Mouse (Mus musculus) C2C12 (cell line): ENCODE measurements around the gene Abhd13. TPM values are rescaled to one million over a fixed set of nuclear protein-coding genes. Genes with fewer than 3 reads are reported as not detected.

ENCODE experiments used
- H3K27me3 ChIP-seq: one replicate; pipeline ENCODE4 v1.6.1; 2011; ENCODE audit not compliant: control insufficient read depth, insufficient read depth, insufficient read length
- H3K36me3 ChIP-seq: one replicate; pipeline ENCODE4 v1.6.1; 2011; ENCODE audit not compliant: control insufficient read depth, insufficient read depth
- H3K4me3 ChIP-seq: one replicate; pipeline ENCODE4 v1.5.1; 2011; ENCODE audit warnings: mild to moderate bottlenecking, control low read depth; ENCODE audit not compliant: poor library complexity, insufficient read depth, severe bottlenecking
- H3K79me2 ChIP-seq: one replicate; pipeline ENCODE4 v1.6.1; 2011; ENCODE audit not compliant: control insufficient read depth, insufficient read depth
- H3K79me3 ChIP-seq: one replicate; pipeline ENCODE4 v1.6.1; 2011; ENCODE audit warnings: low read depth, control low read depth
- H3ac ChIP-seq: one replicate; pipeline ENCODE3; 2011; ENCODE audit warnings: low read depth; ENCODE audit not compliant: control insufficient read depth, insufficient read length
- CEBPB ChIP-seq: IDR thresholded peaks from one replicate; pipeline ENCODE4 v1.6.1; 2011; ENCODE audit warnings: low read depth, mild to moderate bottlenecking, control low read depth, moderate library complexity
- CTCF ChIP-seq: IDR thresholded peaks from one replicate; pipeline ENCODE4 v1.5.1; 2011; ENCODE audit not compliant: control insufficient read depth, insufficient read depth, insufficient read length
- FOSL1 ChIP-seq: IDR thresholded peaks from one replicate; pipeline ENCODE4 v1.8.0; 2011; ENCODE audit warnings: mild to moderate bottlenecking, low read length; ENCODE audit not compliant: poor library complexity, insufficient read depth, severe bottlenecking
- MAX ChIP-seq: IDR thresholded peaks from one replicate; pipeline ENCODE4 v1.6.1; 2011; ENCODE audit warnings: mild to moderate bottlenecking, control low read depth
- MYOD1 ChIP-seq: IDR thresholded peaks from one replicate; pipeline ENCODE4 v1.6.1; 2011; ENCODE audit warnings: low read depth; ENCODE audit not compliant: control insufficient read depth, insufficient read length
- MYOG ChIP-seq: IDR thresholded peaks from one replicate; pipeline ENCODE4 v1.6.1; 2011; ENCODE audit not compliant: control insufficient read depth, insufficient read length; ENCODE audit errors: extremely low read depth
- USF1 ChIP-seq: IDR thresholded peaks from one replicate; pipeline ENCODE4 v1.6.1; 2011; ENCODE audit warnings: low read depth, mild to moderate bottlenecking, control low read depth, moderate library complexity
- polyA plus RNA-seq: library from polyadenylated mRNA; unstranded; fragments of >200 nt; fragmentation: generic; extraction: Trizol; gene quantifications from one replicate; pipeline ENCODE4 v1.2.1, GENCODE M21; 2012; ENCODE audit warnings: missing spikeins

Abhd13 gene
- polyA plus RNA-seq, 1 experiment: 6.4 TPM

GRCm38 (mm10) chr8:9949134-9949890 lies 28.2 kb upstream of the Abhd13 start:
- no peak overlapping the region for H3ac ChIP-seq
- no peaks in the 10 kb centered on the region for H3K79me3 ChIP-seq
- H3K4me3 ChIP-seq: no peak overlapping the region
- TF ChIP-seq MAX: no peak
- TF ChIP-seq USF1: no peak
- no peak for TF ChIP-seq FOSL1
- no peak for TF ChIP-seq CTCF
- no peak for TF ChIP-seq MYOD1
- no peak for TF ChIP-seq MYOG
- no peak for TF ChIP-seq CEBPB
- no peaks in the 10 kb centered on the region for H3K27me3 ChIP-seq
- H3K79me2 ChIP-seq: no peaks in the 10 kb centered on the region
- H3K36me3 ChIP-seq: no peaks in the 10 kb centered on the region

GRCm38 (mm10) chr8:9958338-9958737 lies 19.2 kb upstream of the Abhd13 start:
- Histone ChIP-seq H3K79me2 (no peaks in the 10 kb centered on the region), H3K79me3 (no peaks in the 10 kb centered on the region), H3K27me3 (no peaks in the 10 kb centered on the region), H3K4me3 (no peak overlapping the region), H3ac (no peak overlapping the region), H3K36me3 (no peaks in the 10 kb centered on the region)
- TF ChIP-seq MYOD1: no peak
- TF ChIP-seq FOSL1: no peak
- no peak for TF ChIP-seq USF1
- no peak for TF ChIP-seq MAX

DNA sequence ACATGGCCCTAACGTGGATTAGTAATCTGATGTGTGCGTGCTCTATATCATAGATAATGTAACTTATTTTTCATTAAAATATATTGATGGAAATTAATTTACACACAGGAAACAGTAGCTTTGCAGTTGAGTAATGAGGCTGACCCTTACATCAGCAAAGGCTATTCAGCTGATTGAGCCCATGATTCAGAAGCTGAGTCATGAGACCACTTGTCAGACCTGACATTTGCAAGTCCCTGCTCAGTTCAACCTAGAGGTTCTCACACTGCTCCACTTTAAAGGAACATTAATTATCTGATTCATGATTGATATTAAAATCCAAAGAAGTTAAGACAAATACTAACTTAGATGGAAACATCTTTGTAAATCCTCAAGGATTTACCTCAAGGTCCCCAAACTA lies 17.6 kb upstream of the Abhd13 start:
- TF ChIP-seq CEBPB (no peak), MYOG (no peak), USF1 (no peak), MAX (no peak), CTCF (no peak), FOSL1 (no peak), MYOD1 (no peak)
- H3K27me3 ChIP-seq: no peaks in the 10 kb centered on the region
- no peak overlapping the region for H3K4me3 ChIP-seq
- H3K79me2 ChIP-seq: no peaks in the 10 kb centered on the region
- no peak overlapping the region for H3ac ChIP-seq
- H3K36me3 ChIP-seq: no peaks in the 10 kb centered on the region
- no peaks in the 10 kb centered on the region for H3K79me3 ChIP-seq

GRCm38 (mm10) chr8:9971866-9972265 lies 5.6 kb upstream of the Abhd13 start:
- H3K36me3 ChIP-seq: peaks cover 12% of the 10 kb centered on the region
- no peaks in the 10 kb centered on the region for H3K27me3 ChIP-seq
- H3K4me3 ChIP-seq: no peak overlapping the region
- H3K79me3 ChIP-seq: peaks cover 4% of the 10 kb centered on the region
- TF ChIP-seq CTCF: no peak
- peaks cover 15% of the 10 kb centered on the region for H3K79me2 ChIP-seq
- no peak overlapping the region for H3ac ChIP-seq

DNA sequence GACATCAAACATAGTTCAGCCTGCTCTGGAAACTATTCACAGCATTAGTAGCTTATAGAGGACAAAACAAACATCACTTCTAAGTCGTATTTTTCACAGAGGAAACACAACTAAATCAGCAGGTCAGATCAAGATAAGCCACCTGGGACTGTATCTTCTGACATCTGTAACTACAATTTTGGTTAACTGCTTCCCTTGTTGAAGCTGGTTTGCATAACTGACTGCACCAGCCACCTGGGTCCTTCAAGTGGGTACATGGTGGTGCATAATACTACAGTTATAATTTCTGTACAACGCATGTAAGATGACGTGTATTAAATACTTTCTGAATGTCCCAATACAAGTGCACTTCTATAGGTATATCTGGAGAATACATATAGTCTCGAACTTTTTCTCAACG lies 2.2 kb upstream of the Abhd13 start:
- Histone ChIP-seq H3K36me3 (peaks cover 12% of the 10 kb centered on the region), H3K4me3 (peak overlapping the region; percentile 78), H3K79me2 (peaks cover 42% of the 10 kb centered on the region), H3ac (no peak overlapping the region), H3K79me3 (peaks cover 28% of the 10 kb centered on the region), H3K27me3 (no peaks in the 10 kb centered on the region)
- TF ChIP-seq MAX (no peak), USF1 (no peak), CEBPB (no peak), MYOD1 (no peak), MYOG (no peak), FOSL1 (no peak), CTCF (no peak)

DNA sequence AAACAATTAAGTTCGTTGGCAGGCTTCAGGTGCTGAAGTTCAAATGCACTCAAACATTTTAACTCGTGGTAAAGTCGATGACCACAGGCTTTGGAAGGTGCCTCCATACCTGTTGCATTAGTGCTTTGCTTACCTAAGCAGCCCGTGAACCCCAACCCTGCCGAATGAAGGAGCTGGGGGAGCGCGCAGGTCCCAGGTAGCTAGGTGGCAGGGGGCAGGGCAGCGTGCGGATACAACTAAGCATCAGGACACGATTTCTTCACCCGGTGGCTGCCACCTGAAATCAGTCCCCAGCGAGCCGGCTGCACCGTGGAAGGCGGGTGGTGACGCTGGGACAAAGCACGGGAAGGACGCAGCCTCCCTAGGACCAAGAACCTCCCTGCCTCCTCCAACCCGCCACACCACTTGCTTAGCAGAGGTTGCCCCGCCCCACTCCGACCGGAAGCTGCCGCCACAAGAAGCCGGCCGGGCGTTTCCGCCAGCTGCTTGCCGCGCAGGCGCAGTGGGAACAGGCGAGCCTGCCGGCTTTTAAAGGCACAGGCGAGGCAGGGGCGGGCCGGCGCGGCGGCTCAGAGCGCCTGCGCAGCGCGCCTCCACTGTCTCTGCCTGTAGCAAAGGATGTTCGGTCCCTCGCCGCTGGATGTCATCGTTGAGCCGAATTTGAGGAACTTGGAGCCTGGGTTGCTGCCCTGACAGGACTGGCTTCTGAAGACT lies 1.5 kb upstream of the Abhd13 start:
- Histone ChIP-seq H3K79me3 (peaks cover 36% of the 10 kb centered on the region), H3K27me3 (no peaks in the 10 kb centered on the region), H3K4me3 (peak overlapping the region; percentile 78), H3K36me3 (peaks cover 12% of the 10 kb centered on the region), H3ac (peak overlapping the region; percentile 91), H3K79me2 (peaks cover 49% of the 10 kb centered on the region)
- peak; percentile 86 for TF ChIP-seq CTCF
- TF ChIP-seq MYOG: no peak
- TF ChIP-seq MYOD1: no peak
